Mouse (Mus musculus): ENCODE measurements around the gene Mapk3. TPM values are rescaled to one million over a fixed set of nuclear protein-coding genes. Genes with fewer than 3 reads are reported as not detected.
"Not testable (repeated sequence)": the region's sequence is repeated elsewhere in the genome, so short reads cannot be mapped to it uniquely, and the experiment has no call there.

The Mapk3 gene
- polyA plus RNA-seq, 1 experiment from 2014 or later, result 51.0 TPM

- H3K27ac ChIP-seq, result peak overlapping the region; percentile 87
- peaks cover 4% of the 10 kb centered on the region; the same call in 1 of the 2 replicates for H3K36me3 ChIP-seq
- 53% methylated on average over 3 of the region's 3 CpGs for WGBS
- no peak for ATAC-seq (replicated peaks; ENCODE audit: insufficient number of reproducible peaks, insufficient read depth, low FRiP score, low read depth)
- peak overlapping the region; percentile 97; the same call in 1 of the 2 replicates for H3K9ac ChIP-seq
- no peaks in the 10 kb centered on the region for H3K9me3 ChIP-seq (replicated peaks)
- peaks cover 40% of the 10 kb centered on the region for H3K4me1 ChIP-seq (replicated peaks)
- peak overlapping the region; percentile 97 for H3K4me2 ChIP-seq
- H3K4me3 ChIP-seq, result peak overlapping the region; percentile 90; the same call in 1 of the 2 replicates
- H3K27me3 ChIP-seq, result no peaks in the 10 kb centered on the region
Observed at GRCm38 (mm10) chr7:126775978-126776234, 16.5 kb downstream of the Mapk3 start.

GRCm38 (mm10) chr7:126776598-126777057 is 17.2 kb downstream of the Mapk3 start, which contains the start of gene Ypel3:
TSS of gene Ypel3 (plus strand) at chr7:126776955.
- peaks cover 48% of the 10 kb centered on the region for H3K4me1 ChIP-seq (replicated peaks)
- H3K4me2 ChIP-seq, result peak within 1 kb of the TSS; percentile 97
- peak within 1 kb of the TSS; percentile 90 for H3K4me3 ChIP-seq
- H3K27me3 ChIP-seq, result no peaks in the 10 kb centered on the region
- H3K9ac ChIP-seq, result peak within 1 kb of the TSS; percentile 97
- H3K36me3 ChIP-seq, result no peaks in the 10 kb centered on the region; the same call in 1 of the 2 replicates
- peak within 1 kb of the TSS; percentile 87 for H3K27ac ChIP-seq
- ATAC-seq (replicated peaks; ENCODE audit: insufficient number of reproducible peaks, insufficient read depth, low FRiP score, low read depth), result peak; percentile 94
- whole genome bisulfite sequencing, result 1% methylated on average over 34 of the region's 37 CpGs
- H3K9me3 ChIP-seq (replicated peaks), result no peaks in the 10 kb centered on the region

GRCm38 (mm10) chr7:126777476-126777875 is 18.1 kb downstream of the Mapk3 start:
- WGBS, result 51% methylated on average over 10 of the region's 10 CpGs
- H3K36me3 ChIP-seq, result no peaks in the 10 kb centered on the region; the same call in 1 of the 2 replicates
- peak overlapping the region; percentile 90 for H3K4me3 ChIP-seq
- peak overlapping the region; percentile 97 for H3K9ac ChIP-seq
- ATAC-seq (replicated peaks; ENCODE audit: insufficient number of reproducible peaks, insufficient read depth, low FRiP score, low read depth), result no peak
- no peaks in the 10 kb centered on the region for H3K27me3 ChIP-seq
- peak overlapping the region; percentile 87 for H3K27ac ChIP-seq
- peak overlapping the region; percentile 97 for H3K4me2 ChIP-seq
- H3K9me3 ChIP-seq (replicated peaks), result no peaks in the 10 kb centered on the region
- H3K4me1 ChIP-seq (replicated peaks), result peaks cover 48% of the 10 kb centered on the region

GRCm38 (mm10) chr7:126778147-126778546 is 18.7 kb downstream of the Mapk3 start:
- Histone ChIP-seq H3K9ac (0 out of 2 replicates have a peak overlapping the region, but pooled peaks have one; percentile 97), H3K9me3 (replicated peaks) (no peaks in the 10 kb centered on the region), H3K27me3 (no peaks in the 10 kb centered on the region), H3K36me3 (no peaks in the 10 kb centered on the region; the same call in 1 of the 2 replicates), H3K27ac (no peak overlapping the region), H3K4me1 (replicated peaks) (peaks cover 48% of the 10 kb centered on the region), H3K4me3 (peak overlapping the region; percentile 90), H3K4me2 (peak overlapping the region; percentile 97; the same call in 1 of the 2 replicates)
- WGBS, result 75% methylated on average over 3 of the region's 3 CpGs
- ATAC-seq (replicated peaks; ENCODE audit: insufficient number of reproducible peaks, insufficient read depth, low FRiP score, low read depth), result no peak

- not testable (repeated sequence) for H3K36me3 ChIP-seq; H3K4me3 ChIP-seq; H3K27ac ChIP-seq; H3K27me3 ChIP-seq; ATAC-seq (replicated peaks; ENCODE audit: insufficient number of reproducible peaks, insufficient read depth, low FRiP score, low read depth); H3K9me3 ChIP-seq (replicated peaks); H3K4me2 ChIP-seq; H3K9ac ChIP-seq
- peaks cover 48% of the 10 kb centered on the region for H3K4me1 ChIP-seq (replicated peaks)
- WGBS, result 83% methylated on average over 7 of the region's 7 CpGs
Observed at GRCm38 (mm10) chr7:126779101-126779500, 19.7 kb downstream of the Mapk3 start.

- WGBS, result 2% methylated on average over 21 of the region's 21 CpGs
- peak; percentile 44; the same call in 1 of the 2 replicates for ATAC-seq (replicated peaks; ENCODE audit: insufficient number of reproducible peaks, insufficient read depth, low FRiP score, low read depth)
- Histone ChIP-seq H3K27me3 (no peaks in the 10 kb centered on the region), H3K27ac (peak overlapping the region; percentile 38), H3K4me1 (replicated peaks) (peaks cover 48% of the 10 kb centered on the region), H3K9me3 (replicated peaks) (no peaks in the 10 kb centered on the region), H3K9ac (peak overlapping the region; percentile 58), H3K4me3 (peak overlapping the region; percentile 52), H3K4me2 (peak overlapping the region; percentile 91), H3K36me3 (peaks cover 12% of the 10 kb centered on the region)
Observed at GRCm38 (mm10) chr7:126779983-126780970, 20.9 kb downstream of the Mapk3 start.

- Histone ChIP-seq H3K4me3 (peak within 1 kb of the TSS; percentile 52), H3K9me3 (replicated peaks) (no peaks in the 10 kb centered on the region), H3K27me3 (no peaks in the 10 kb centered on the region), H3K9ac (peak within 1 kb of the TSS; percentile 58), H3K4me1 (replicated peaks) (peaks cover 40% of the 10 kb centered on the region), H3K36me3 (peaks cover 20% of the 10 kb centered on the region), H3K4me2 (peak within 1 kb of the TSS; percentile 91), H3K27ac (peak within 1 kb of the TSS; percentile 38; the same call in 1 of the 2 replicates)
- WGBS, result 6% methylated on average over 22 of the region's 22 CpGs
- ATAC-seq (replicated peaks; ENCODE audit: insufficient number of reproducible peaks, insufficient read depth, low FRiP score, low read depth), result no peak
Observed at GRCm38 (mm10) chr7:126780971-126781635, 21.7 kb downstream of the Mapk3 start, which contains the start of gene Tbx6. TSS of gene Tbx6 (plus strand) at chr7:126781483.

GRCm38 (mm10) chr7:126781661-126782370 is 22.4 kb downstream of the Mapk3 start:
- Histone ChIP-seq H3K36me3 (peaks cover 27% of the 10 kb centered on the region), H3K4me2 (peak overlapping the region; percentile 91), H3K27ac (no peak overlapping the region), H3K9ac (peak overlapping the region; percentile 58), H3K9me3 (replicated peaks) (no peaks in the 10 kb centered on the region), H3K4me1 (replicated peaks) (peaks cover 35% of the 10 kb centered on the region), H3K4me3 (peak overlapping the region; percentile 52; the same call in 1 of the 2 replicates), H3K27me3 (no peaks in the 10 kb centered on the region)
- WGBS, result 39% methylated on average over 11 of the region's 11 CpGs
- ATAC-seq (replicated peaks; ENCODE audit: insufficient number of reproducible peaks, insufficient read depth, low FRiP score, low read depth), result no peak

- WGBS, result 78% methylated on average over 13 of the region's 13 CpGs
- no peak for ATAC-seq (replicated peaks; ENCODE audit: insufficient number of reproducible peaks, insufficient read depth, low FRiP score, low read depth)
- no peak overlapping the region for H3K9ac ChIP-seq
- no peak overlapping the region for H3K4me2 ChIP-seq
- H3K9me3 ChIP-seq (replicated peaks), result no peaks in the 10 kb centered on the region
- H3K27me3 ChIP-seq, result no peaks in the 10 kb centered on the region
- peaks cover 36% of the 10 kb centered on the region for H3K36me3 ChIP-seq
- H3K4me3 ChIP-seq, result no peak overlapping the region
- no peak overlapping the region for H3K27ac ChIP-seq
- peaks cover 26% of the 10 kb centered on the region for H3K4me1 ChIP-seq (replicated peaks)
Observed at GRCm38 (mm10) chr7:126782693-126783092, 23.3 kb downstream of the Mapk3 start.

GRCm38 (mm10) chr7:126784469-126784868 is 25.1 kb downstream of the Mapk3 start:
- no peak for ATAC-seq (replicated peaks; ENCODE audit: insufficient number of reproducible peaks, insufficient read depth, low FRiP score, low read depth)
- no peak overlapping the region for H3K4me3 ChIP-seq
- H3K9me3 ChIP-seq (replicated peaks), result no peaks in the 10 kb centered on the region
- H3K36me3 ChIP-seq, result peaks cover 52% of the 10 kb centered on the region
- H3K4me1 ChIP-seq (replicated peaks), result peaks cover 21% of the 10 kb centered on the region
- no peak overlapping the region for H3K27ac ChIP-seq
- H3K9ac ChIP-seq, result no peak overlapping the region
- no peak overlapping the region for H3K4me2 ChIP-seq
- WGBS, result 80% methylated on average over 7 of the region's 7 CpGs
- H3K27me3 ChIP-seq, result no peaks in the 10 kb centered on the region
